Mouse (Mus musculus): Measurements from ENCODE around the gene Rbm17. TPM values are rescaled to one million over a fixed set of nuclear protein-coding genes. Genes with fewer than 3 reads are reported as not detected.

The Rbm17 gene
- total and polyA plus RNA-seq, 3 experiments: 223 to 318 TPM; not detected in 1

GRCm38 (mm10) chr2:11652780-11653179 lies 48.8 kb upstream of the Rbm17 start:
- H3K9ac ChIP-seq (ENCODE audit: control insufficient read depth, low read depth, low read length, poor library complexity, severe bottlenecking): no peak overlapping the region
- TF ChIP-seq CHD2 (IDR thresholded peaks at IDR 0.05; ENCODE audit: low read length) (no peak), ELF1 (IDR thresholded peaks at IDR 0.05; ENCODE audit: low read depth, low read length) (no peak), MAX (IDR thresholded peaks at IDR 0.05; ENCODE audit: low read length) (no peak), EP300 (IDR thresholded peaks at IDR 0.05; ENCODE audit: low read depth in 1 of 2, low read length in 2 of 2) (no peak), JUND (IDR thresholded peaks at IDR 0.05; ENCODE audit: low read depth, low read length) (no peak), POLR2AphosphoS2 (IDR thresholded peaks at IDR 0.05; ENCODE audit: low read length) (no peak), MEF2A (IDR thresholded peaks at IDR 0.05; ENCODE audit: extremely low read depth, insufficient replicate concordance, low read depth, low read length, poor library complexity, severe bottlenecking) (no peak), TBP (IDR thresholded peaks at IDR 0.05; ENCODE audit: low read depth, low read length) (no peak), USF2 (IDR thresholded peaks at IDR 0.05; ENCODE audit: borderline replicate concordance in 1 of 2, insufficient read depth in 1 of 2, low read depth in 1 of 2, low read length in 2 of 2) (no peak), MYB (IDR thresholded peaks at IDR 0.05; ENCODE audit: low read depth, low read length) (no peak), ETS1 (IDR thresholded peaks at IDR 0.05; ENCODE audit: low read depth, low read length) (no peak), ZNF384 (IDR thresholded peaks at IDR 0.05; ENCODE audit: low read depth, low read length) (no peak), HCFC1 (IDR thresholded peaks at IDR 0.05; ENCODE audit: low read depth, low read length) (no peak), ZKSCAN1 (IDR thresholded peaks at IDR 0.05; ENCODE audit: low read depth, low read length) (no peak), NELFE (IDR thresholded peaks at IDR 0.05; ENCODE audit: low read depth, low read length) (no peak)

GRCm38 (mm10) chr2:11652196-11652595 lies 48.2 kb upstream of the Rbm17 start:
- Histone ChIP-seq H3K27ac (ENCODE audit: control insufficient read depth, low read depth, low read length) (no peak overlapping the region), H3K9me3 (replicated peaks; ENCODE audit: insufficient read depth, low read length) (no peaks in the 10 kb centered on the region), H3K9ac (ENCODE audit: control insufficient read depth, low read depth, low read length, poor library complexity, severe bottlenecking) (no peak overlapping the region), H3K79me2 (ENCODE audit: control insufficient read depth, insufficient read depth, low read length, poor library complexity) (no peaks in the 10 kb centered on the region), H3K4me1 (ENCODE audit: control insufficient read depth in 1 of 2, insufficient read depth in 2 of 2, low read length in 2 of 2) (no peaks in the 10 kb centered on the region), H3K27me3 (ENCODE audit: control insufficient read depth in 1 of 2, insufficient read depth in 2 of 2, low read length in 2 of 2) (peaks cover 0 to 2% of the 10 kb centered on the region in 2 experiments; a peak in 2 of 4 replicates), H3K36me3 (ENCODE audit: control insufficient read depth in 1 of 2, insufficient read depth in 2 of 2, low read length in 2 of 2) (no peaks in the 10 kb centered on the region), H3K4me3 (ENCODE audit: control insufficient read depth in 1 of 2, insufficient read depth in 1 of 2, low read depth in 2 of 2, low read length in 2 of 2) (no peak overlapping the region)
- TF ChIP-seq MXI1 (IDR thresholded peaks at IDR 0.05; ENCODE audit: low read depth, low read length) (no peak), HCFC1 (IDR thresholded peaks at IDR 0.05; ENCODE audit: low read depth, low read length) (no peak), MAFK (IDR thresholded peaks at IDR 0.05; ENCODE audit: borderline replicate concordance, low read depth, low read length) (no peak), MYC (IDR thresholded peaks at IDR 0.05; ENCODE audit: low read depth, low read length) (no peak), POLR2AphosphoS2 (IDR thresholded peaks at IDR 0.05; ENCODE audit: low read length) (no peak), KAT2A (conservative IDR thresholded peaks at IDR 0.05; ENCODE audit: low read depth, low read length) (no peak), ZKSCAN1 (IDR thresholded peaks at IDR 0.05; ENCODE audit: low read depth, low read length) (no peak), MYB (IDR thresholded peaks at IDR 0.05; ENCODE audit: low read depth, low read length) (no peak), USF2 (IDR thresholded peaks at IDR 0.05; ENCODE audit: borderline replicate concordance in 1 of 2, insufficient read depth in 1 of 2, low read depth in 1 of 2, low read length in 2 of 2) (no peak), ELF1 (IDR thresholded peaks at IDR 0.05; ENCODE audit: low read depth, low read length) (no peak), E2F4 (IDR thresholded peaks at IDR 0.05; ENCODE audit: borderline replicate concordance, low read depth, low read length) (no peak), NRF1 (IDR thresholded peaks at IDR 0.05; ENCODE audit: insufficient read depth, low read depth, low read length, poor library complexity, severe bottlenecking) (no peak), TCF12 (IDR thresholded peaks at IDR 0.05; ENCODE audit: low read depth, low read length) (no peak), CTCF (IDR thresholded peaks at IDR 0.05 in 2 of 3, conservative IDR thresholded peaks at IDR 0.05 in 1 of 3; ENCODE audit: control insufficient read depth in 1 of 3, insufficient read depth in 1 of 3, low read depth in 2 of 3, low read length in 3 of 3, poor library complexity in 1 of 3, severe bottlenecking in 1 of 3) (no peak), MAX (IDR thresholded peaks at IDR 0.05; ENCODE audit: low read length) (no peak), SIN3A (IDR thresholded peaks at IDR 0.05; ENCODE audit: low read length) (no peak)
- no peak for DNase-seq (ENCODE audit: low read depth, low spot score)

More at GRCm38 (mm10) chr2:11652780-11653179, 48.8 kb upstream of the Rbm17 start:
- no peaks in the 10 kb centered on the region for H3K79me2 ChIP-seq (ENCODE audit: control insufficient read depth, insufficient read depth, low read length, poor library complexity)
- H3K27ac ChIP-seq (ENCODE audit: control insufficient read depth, low read depth, low read length): no peak overlapping the region
- no peak for DNase-seq (ENCODE audit: low read depth, low spot score)
- H3K9me3 ChIP-seq (replicated peaks; ENCODE audit: insufficient read depth, low read length): no peaks in the 10 kb centered on the region
- H3K27me3 ChIP-seq (ENCODE audit: control insufficient read depth in 1 of 2, insufficient read depth in 2 of 2, low read length in 2 of 2): peaks cover 2 to 4% of the 10 kb centered on the region in 2 experiments; a peak in 3 of 4 replicates
- no peak overlapping the region for H3K4me3 ChIP-seq (ENCODE audit: control insufficient read depth in 1 of 2, insufficient read depth in 1 of 2, low read depth in 2 of 2, low read length in 2 of 2)
- no peaks in the 10 kb centered on the region for H3K4me1 ChIP-seq (ENCODE audit: control insufficient read depth in 1 of 2, insufficient read depth in 2 of 2, low read length in 2 of 2)
- no peaks in the 10 kb centered on the region for H3K36me3 ChIP-seq (ENCODE audit: control insufficient read depth in 1 of 2, insufficient read depth in 2 of 2, low read length in 2 of 2)

Measured in MEL (cell line).